Mouse (Mus musculus) cerebellum, adult (tissue): Measurements from ENCODE around the gene Cpn1.

Source experiments
- ATAC-seq: cut with Nextera tagmentation; 2 replicates; pipeline ENCODE4 v1.9.2; 2017; ENCODE audit warnings: mild to moderate bottlenecking, moderate library complexity, mixed read lengths; ENCODE audit not compliant: insufficient number of reproducible peaks, low FRiP score, low TSS enrichment

The Cpn1 gene

DNA sequence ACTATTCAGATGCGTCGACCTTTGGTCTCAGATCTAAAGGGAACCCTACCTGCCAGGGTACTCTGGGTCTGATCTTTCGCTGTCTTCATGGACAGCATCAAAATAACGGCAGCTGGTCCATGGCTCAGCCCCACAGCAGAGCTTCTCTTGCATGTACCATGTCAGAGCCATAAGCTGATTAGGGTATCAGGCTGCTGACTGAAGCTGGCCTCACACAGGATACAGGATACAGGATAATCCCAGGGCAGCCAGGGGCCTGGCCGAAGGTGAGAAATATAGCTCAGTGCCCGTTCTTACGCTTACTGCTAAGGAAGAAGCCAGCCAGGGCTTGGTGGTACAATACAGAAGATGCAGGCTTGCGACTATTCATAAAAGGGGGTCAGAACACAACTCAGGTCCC is 41.8 kb downstream of the Cpn1 start:
- ATAC-seq = no peak

DNA sequence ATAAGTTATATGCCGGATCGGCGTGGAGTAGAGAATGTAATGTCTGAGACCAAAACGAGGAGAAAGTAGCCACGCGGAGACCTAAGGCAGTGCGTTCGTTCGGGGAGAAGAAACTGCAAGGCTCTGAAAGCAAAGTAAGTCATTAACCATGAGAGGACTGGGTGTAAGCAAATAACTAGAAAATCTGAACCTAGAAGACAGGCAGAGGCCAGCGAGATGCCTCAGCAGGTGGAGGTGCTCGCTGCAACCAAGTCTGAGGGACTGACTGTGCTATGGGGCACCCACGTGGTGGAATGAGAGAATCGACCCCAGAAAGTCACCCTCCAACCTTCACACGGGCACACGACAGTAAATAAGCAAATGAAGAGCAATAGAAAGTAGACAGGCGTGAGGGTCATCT is 43.3 kb downstream of the Cpn1 start:
- ATAC-seq = no peak

DNA sequence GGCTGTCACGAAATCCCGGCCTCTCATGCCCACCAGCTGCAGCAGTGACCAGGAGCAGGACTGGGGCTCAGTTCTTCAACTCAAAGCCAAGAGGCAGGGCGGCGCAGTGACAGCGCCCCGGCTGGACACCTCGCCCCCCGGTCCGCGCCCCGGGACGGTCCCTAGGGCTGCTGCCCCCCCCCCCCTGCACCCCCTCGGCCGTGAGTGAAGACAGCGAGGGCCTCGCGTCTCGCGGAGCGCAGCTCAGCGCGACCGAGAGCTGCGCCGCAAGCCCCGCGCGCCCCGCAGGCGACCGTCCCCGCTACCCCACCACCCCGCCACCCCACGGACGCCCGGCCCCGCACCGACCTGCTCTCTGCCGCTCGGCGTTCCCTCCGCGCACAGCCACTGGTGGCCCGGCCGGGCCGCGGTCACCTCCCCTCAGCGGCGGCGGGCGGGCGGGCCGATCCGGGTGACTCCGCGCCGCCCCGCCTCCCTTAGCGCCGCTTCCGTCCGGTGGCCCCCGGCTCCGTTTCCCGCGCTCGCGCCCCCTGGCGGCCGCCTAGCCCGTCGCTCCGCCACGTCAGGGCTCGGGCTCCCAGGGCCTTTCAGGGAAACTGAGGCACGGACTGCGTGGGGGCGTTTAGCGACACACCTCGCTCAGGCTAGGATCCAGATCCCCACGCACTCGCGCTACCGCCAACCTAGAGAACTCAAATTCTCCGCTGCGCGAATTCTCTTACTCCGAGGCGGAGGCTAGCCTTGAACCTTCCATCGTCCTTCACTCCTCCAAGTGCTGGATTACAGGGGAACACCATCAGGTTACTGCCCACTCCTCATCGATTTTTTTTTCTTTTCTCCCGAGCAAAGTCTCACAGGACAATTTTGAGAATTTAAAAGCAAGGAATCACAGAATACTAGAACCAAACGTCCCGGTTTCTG is 46.3 kb downstream of the Cpn1 start, which contains the start of gene Dnmbp:
TSS of gene Dnmbp (minus strand) at position 423 of the 921 bp plus-strand sequence.
- ATAC-seq = peak; percentile 93

DNA sequence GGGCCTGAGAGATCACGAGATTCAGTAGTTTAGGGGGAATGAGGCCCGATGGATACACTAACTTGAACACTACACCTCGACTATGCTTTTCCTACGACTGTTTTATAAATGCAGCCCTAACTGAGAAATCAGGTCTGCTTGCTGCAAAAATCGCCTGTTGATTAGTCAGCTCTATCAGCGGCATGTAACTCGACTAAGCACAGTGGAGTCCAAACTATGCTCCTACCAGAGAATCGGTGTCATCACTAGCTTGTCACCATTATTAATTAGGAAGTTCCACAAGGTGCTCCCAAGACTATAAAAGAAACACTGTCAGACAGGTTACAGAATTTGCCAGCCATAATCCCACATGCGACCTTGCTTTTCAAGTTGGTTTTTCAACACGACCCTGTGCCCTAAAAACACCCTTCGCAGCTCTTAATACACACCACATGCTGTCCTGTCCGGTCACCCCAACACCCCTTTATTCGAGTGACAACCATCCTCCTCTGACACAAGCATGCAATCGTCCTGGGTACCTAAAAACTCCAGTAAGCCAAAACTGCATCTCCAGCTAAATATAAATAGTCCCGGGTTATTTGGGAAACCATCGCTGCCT is 47.1 kb downstream of the Cpn1 start:
- no peak for ATAC-seq

DNA sequence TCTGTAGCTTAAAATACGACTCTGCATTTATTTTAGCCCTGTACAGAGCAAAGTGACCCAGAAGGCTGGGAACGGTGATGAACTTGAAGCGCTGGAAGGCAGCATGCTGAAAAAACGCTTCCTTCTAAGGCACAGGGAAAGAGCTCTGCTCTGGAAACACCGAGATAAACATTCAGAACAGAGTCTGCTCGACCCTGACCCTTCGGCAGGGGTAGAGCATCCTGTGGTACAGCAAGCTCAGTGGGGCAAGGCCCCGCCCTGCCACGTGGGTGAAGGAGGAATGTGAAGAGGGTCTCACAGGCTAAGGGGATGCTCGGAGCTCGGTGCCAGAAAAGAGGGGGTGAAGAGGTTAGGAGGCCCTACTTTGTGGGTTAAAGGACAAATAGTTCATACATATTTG is 48.0 kb downstream of the Cpn1 start:
- ATAC-seq = no peak

DNA sequence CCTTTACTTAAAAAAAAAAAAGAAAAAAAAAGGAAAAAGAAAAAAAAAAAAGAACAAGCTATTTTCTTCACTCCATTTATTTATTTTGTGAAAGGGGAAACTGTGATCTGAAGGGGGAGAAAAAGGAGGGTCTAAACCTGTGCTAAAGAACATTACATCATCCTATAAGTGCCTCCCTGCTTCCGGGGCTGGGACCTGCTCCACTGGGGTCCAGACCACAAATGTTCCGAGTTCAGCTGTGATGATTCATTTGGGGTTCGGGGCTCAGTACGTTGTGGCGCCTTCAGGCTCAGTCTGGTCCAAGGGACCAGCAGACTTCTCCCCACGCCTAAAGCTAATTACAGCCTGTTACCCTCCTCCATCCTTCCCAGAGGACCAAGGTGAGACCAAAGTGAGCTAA is 55.4 kb downstream of the Cpn1 start:
- no peak for ATAC-seq

DNA sequence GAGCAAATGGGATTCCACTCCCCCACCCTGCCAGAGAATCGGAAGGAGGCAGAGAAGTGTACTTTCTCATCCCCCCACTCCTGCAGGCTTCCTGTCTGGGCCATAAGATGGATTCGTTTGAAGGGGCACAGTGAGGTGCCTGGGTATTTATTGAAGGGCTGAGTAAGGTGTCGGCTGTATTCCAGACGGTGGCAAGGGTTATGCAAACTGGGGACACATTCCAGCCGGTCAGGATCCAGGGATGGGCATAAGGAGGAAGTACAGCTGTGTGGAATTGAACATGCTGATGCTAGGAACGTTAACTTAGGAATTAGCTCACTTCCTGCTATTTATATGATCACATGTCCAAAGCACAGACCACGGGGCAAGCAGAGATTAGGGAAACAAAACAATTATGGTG is 56.0 kb downstream of the Cpn1 start:
- ATAC-seq = no peak

DNA sequence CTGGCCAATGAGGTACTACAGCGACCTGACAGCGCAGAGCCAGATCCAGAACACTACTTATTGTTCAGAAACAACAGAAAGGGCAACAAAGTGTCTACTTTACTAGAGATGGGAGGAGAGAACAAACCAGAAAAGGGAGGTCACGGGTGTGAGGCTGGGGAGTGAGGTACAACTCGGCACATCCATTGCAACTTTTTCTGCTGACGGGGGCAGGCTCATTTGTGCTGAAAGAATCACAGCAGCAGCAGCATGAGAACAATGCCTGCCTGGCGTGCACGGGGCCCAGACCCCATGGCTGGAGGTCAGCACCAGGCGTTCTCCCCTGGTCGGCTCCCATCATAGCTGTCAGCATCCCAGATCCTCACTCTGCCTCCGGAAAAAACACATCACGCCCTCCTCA is 56.5 kb downstream of the Cpn1 start:
- ATAC-seq = no peak

DNA sequence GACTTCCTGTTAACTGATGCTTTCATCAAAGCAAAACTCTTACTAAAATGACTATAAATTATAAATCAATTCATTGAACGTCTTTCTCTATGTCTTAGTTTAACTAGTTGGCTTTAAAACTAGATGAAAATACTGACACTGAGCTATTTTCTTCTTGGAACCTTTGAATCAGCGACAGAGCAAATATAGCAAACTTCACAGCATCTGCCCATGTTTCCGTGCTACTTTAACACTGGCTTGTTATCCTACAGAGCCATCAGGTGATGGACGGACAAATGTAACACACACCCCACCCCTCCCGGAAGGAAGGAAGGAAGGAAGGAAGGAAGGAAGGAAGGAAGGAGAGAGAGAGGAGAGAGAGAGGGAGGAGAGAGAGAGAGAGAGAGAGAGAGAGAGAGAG is 58.4 kb downstream of the Cpn1 start:
- no peak for ATAC-seq

DNA sequence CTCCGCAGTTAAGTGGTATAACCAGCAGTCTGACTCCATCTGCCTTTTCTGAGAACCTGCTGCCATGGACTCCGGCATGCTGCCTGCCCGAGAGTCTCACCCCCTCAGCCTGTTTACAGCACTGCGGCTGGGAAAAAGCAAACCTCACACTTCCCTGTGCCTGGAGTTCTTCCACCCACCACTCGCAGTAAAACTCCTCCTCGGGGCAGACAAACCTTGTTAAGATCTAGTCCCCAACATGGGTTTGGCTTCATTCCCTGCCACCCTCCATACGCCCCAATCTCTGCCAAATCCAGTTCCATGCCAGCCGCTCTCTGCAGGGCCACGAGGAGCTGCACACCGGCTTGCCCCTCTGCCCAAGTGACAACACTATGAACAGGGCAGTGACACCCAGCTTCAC is 59.3 kb downstream of the Cpn1 start:
- ATAC-seq = peak; percentile 66

DNA sequence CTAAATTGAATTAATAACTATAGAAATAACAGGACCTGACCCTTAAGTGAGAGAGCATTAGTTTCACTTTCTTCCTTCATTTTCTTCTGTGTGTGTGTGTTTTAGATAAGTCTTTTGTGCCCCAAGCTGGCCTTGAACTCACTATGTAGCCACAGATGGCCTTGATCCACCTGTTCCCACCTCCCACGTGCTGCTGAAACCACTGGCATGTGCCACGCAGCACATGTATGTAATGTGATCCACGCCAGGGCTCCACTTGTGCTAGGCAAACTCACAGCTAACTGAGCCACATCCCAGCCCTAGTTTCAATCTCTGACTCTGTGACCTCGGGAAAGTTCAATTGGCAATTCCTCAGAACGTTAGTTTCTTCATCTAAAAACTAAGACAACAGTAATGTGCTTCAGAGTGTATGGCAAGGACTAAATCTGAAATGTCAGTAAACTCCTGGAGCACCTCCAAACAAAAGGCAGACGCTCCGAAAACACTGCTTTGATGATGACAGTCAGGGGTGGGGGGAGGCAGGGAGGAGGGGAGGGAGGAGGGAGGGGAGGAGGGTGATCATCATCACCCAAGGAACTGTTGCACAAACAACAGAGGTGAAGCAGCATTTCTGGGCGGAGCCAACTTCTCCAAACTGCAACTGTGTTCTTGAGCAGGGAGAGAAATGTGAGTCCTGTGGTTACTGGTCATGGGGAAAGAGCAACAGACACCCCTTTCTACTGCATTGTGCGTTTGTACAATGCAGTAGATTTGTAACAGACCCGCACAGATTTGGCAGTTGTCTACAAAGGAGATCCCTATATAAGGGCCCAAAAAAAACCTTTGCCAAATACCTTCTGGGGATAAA is 60.0 kb downstream of the Cpn1 start:
- ATAC-seq = no peak

DNA sequence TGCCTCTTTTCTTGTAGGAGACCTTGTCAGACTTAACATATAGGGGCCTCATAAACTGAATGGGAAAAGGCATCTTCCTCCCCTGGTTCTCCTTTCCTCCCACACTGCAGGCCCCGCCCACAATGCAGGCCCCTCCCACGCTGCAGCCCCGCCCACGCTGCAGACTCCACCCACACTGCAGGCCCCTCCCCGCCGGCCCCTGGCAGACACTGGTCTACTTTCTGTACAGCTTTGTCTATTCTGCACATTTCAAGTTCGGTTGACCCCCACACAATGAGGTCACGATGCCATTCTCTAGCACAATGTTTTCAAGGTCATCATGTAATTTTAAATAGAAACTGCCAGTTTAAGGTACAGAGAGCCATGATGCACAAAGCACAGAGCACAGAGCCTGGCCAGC is 62.0 kb downstream of the Cpn1 start:
- ATAC-seq = no peak

DNA sequence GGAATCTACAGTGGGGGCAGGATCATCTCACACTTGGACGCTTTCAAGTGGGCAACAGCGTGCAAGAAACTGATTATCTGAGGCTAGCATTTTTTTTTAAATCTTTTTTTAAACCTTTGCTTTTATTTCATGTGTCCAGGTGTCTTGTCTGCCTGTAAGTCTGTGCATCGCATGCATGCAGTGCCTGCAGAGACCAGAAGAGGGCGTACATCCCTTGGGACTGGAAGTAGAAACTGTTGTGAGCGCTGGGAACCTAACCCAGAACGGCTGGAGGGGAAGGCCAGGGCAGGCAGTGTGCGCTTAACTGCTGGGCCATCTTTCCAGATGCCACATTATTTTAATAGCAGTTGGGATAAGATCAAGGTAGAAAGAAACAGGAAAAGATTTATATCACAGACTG is 63.4 kb downstream of the Cpn1 start:
- ATAC-seq = no peak

DNA sequence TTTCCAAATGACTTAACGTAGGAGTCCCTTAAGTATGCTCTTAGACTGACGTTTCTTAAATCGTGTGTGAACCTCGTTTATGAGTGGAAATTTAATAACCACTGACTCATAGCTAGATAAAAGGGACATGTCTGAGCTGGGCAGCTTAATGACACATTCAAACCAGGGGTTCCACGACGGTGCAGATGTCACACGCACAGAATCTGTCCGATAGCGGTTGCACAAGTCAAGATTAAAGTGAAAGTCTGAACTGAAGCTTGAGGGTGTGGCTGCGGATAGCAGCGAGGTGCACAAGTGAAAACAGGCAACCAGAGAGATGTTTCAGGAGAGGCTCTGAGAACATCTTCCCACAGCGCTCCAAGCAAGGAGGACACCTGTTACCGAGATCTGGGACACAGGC is 64.9 kb downstream of the Cpn1 start:
- ATAC-seq = no peak

DNA sequence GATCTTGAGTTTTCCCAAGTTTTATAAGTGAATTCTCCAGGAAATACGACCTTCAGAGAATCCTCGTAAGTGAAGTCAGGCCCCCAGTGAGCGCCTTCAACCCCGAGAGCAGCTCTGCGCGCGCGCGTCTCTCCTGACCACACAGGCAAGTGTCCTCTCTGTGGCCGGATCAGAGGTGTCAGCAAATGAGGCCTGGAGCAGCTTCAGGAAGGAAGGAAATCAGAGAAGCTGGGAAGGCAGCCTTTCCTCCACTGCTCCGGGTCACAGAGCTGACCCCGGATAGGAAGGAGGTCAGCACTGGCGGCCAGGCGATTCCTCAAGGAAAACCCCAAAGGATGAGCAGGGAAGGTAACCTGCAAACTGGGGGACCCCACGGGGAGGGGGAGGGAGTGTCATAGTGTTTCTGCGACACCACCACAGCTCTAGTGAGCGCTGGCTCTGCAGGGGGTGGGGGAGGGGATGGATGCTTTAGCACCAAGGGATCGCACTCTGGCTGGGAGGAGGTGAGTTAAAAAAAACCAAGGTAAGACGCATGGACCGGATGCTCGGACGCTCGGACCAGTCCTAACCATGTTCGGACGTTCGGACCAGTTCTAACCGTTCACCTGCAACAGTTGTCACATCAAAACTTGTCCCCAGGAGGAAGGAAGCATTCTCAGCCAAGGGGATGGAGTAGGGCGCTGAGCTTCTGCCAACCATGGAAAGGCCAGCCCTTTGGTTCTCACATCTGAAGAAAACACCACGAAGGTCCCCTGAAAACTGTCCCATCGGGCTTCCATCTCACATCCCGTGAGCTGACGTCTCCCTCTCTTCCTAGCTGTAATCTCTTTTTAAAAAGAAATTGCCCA is 65.7 kb downstream of the Cpn1 start:
- no peak for ATAC-seq

DNA sequence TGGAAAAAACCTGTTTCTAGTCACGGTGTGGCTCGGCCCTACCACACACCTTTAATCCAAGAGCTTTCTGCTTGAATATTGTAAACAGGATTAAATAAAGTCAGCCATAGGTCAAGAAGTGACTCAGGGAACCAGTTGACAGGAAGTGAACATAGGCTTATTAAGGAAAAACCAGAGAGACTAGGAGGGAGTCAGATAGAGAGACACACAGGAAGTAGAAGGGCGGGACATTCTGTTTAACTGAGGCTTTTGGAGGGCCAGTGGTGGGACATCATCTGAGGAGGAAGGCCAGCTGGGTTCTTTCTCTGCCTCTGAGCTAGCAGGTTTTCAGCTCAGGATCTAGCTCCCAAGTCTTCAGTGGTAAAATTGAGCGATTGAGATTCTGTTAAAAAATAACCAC is 66.5 kb downstream of the Cpn1 start:
- no peak for ATAC-seq

DNA sequence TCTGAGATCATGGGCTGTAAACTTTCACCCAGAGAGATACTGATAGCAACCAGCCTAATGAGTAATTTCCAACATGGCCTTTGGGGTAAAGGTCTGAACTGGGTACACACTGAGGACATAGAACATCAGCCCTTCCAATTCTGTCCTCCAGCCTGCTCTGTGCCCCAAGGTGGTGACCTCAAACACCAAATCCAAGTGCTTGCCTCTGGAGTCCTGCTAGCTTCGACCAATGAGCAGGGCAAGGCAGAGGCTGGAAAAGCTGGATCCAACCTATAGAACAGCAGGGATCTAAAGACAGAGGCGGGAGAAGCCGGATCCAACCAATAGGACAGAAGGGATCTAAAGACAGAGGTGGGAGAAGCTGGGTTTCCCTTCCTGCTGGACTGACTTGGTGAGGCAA is 67.5 kb downstream of the Cpn1 start:
- ATAC-seq = no peak

DNA sequence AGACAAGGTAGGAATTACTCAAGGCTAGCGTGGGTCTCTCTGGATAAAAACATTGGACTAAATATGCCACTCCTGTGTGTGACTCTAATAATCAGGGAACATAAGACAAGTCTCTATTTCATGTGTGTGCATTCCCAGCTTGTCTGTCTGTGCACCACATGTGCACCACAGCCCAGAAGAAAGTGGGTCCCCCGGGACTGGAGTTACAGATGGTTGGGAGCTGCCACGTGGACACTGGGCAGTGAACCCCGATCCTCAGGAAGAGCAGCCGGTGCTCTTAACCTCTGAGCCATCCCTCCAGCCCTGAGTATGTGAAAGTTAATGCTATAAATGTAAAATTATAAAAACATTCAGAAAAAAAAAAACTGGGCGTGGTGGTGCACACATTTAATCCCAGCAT is 68.6 kb downstream of the Cpn1 start:
- no peak for ATAC-seq

DNA sequence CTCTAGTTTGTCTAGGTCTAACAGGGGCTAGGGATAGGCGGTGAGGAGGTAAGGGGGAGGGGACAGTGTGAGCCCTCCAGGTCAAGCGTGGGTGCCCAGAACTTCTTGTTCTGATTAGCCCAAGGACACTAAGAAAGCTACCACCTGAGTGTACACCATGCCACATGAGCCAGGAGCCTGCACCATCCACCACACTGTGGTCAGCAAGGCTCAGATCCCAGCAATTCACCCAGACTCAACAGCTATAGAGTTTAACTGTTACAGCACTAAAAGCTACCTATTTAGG is 69.0 kb downstream of the Cpn1 start:
- no peak for ATAC-seq

DNA sequence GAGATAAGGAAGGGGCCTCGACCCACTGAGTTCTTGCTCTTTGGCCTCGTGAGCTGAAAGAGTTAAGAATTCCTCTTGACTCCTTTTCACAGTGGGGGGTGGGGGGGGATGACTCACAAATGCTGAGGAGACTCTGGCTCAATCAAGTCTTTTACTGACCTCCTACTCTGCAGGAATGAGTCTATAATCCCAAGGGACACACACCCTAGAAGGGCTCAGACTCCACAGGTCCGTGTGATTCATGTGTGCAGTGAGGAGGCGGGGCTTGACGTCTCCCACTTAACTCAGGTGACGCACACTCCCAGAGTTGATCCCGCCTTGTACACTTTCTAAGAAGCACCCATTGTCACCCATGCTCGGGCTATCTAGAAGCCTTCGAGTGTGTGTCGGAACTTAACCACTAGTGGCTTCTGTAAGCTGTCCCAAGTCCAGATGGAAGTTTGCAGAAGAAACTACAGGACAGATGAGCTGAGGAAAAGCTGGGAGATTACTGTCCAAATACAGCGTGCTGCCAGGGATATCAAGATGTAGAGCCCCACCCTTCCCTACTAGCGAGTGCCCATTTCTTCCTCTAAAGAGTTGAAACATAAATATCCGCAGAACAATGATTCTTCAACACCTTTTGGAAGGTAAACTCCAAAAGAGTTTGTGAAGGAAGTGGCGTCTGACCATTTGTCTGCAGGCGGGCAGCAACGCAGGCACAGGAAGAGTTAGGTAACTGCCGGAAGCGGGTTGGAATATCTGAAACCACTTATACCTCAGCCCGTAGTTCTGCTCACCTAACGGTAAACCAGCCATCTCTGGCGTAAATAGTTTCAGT is 69.6 kb downstream of the Cpn1 start:
- ATAC-seq = no peak
